Mouse (Mus musculus) MEL (cell line): ENCODE measurements around the gene Mrps11. TPM values are rescaled to one million over a fixed set of nuclear protein-coding genes. Genes with fewer than 3 reads are reported as not detected.
A peak's percentile ranks its signal among the peaks of the same experiment; 100 is the strongest.

Source experiments
- DNase-seq: peaks from one replicate; pipeline ENCODE4 v3.0.0; 2011; ENCODE audit warnings: low read depth, low spot score
- H3K27ac ChIP-seq: 2 replicates; pipeline ENCODE4 v1.5.1; 2012; ENCODE audit warnings: low read depth, mild to moderate bottlenecking, control low read depth, low read length, moderate library complexity; ENCODE audit not compliant: control insufficient read depth
- H3K27me3 ChIP-seq, 2 experiments: fragments of 150-350 bp in 1 of 2; sonication (generic) in 1 of 2; 2 replicates each; pipeline ENCODE4 v1.6.1; 2012; ENCODE audit warnings: low read length in 2 of 2, mild to moderate bottlenecking in 2 of 2, improper control_type of control experiment in 1 of 2, moderate library complexity in 1 of 2; ENCODE audit not compliant: insufficient read depth in 2 of 2, control insufficient read depth in 1 of 2
- H3K36me3 ChIP-seq, 2 experiments: 2 replicates each; pipeline ENCODE4 v1.6.1; 2012 to 2014; ENCODE audit warnings: low read length in 2 of 2, improper control_type of control experiment in 1 of 2, inconsistent platforms in 1 of 2, mild to moderate bottlenecking in 1 of 2; ENCODE audit not compliant: insufficient read depth in 2 of 2, control insufficient read depth in 1 of 2
- H3K4me1 ChIP-seq, 2 experiments: fragments of 150-350 bp in 1 of 2; sonication (generic) in 1 of 2; 2 replicates each; pipeline ENCODE4 v1.6.1; 2012; ENCODE audit warnings: low read length in 2 of 2, improper control_type of control experiment in 1 of 2, mild to moderate bottlenecking in 1 of 2; ENCODE audit not compliant: insufficient read depth in 2 of 2, control insufficient read depth in 1 of 2
- H3K4me3 ChIP-seq, 2 experiments: fragments of 150-350 bp in 1 of 2; sonication (generic) in 1 of 2; 2 replicates each; pipeline ENCODE4 v1.5.1; 2012; ENCODE audit warnings: low read depth in 2 of 2, low read length in 2 of 2, mild to moderate bottlenecking in 2 of 2, moderate library complexity in 2 of 2, control low read depth in 1 of 2, improper control_type of control experiment in 1 of 2; ENCODE audit not compliant: control insufficient read depth in 1 of 2, insufficient read depth in 1 of 2
- H3K79me2 ChIP-seq: 2 replicates; pipeline ENCODE4 v1.6.1; 2012; ENCODE audit warnings: mild to moderate bottlenecking, low read length, moderate library complexity; ENCODE audit not compliant: control insufficient read depth, poor library complexity, insufficient read depth
- H3K9ac ChIP-seq: 2 replicates; pipeline ENCODE4 v1.6.1; 2012; ENCODE audit warnings: low read depth, mild to moderate bottlenecking, control low read depth, low read length, moderate library complexity; ENCODE audit not compliant: control insufficient read depth, poor library complexity, severe bottlenecking
- H3K9me3 ChIP-seq: fragments of 150-350 bp; sonication (generic); replicated peaks from 2 replicates; pipeline ENCODE4 v1.6.1; 2012; ENCODE audit warnings: mild to moderate bottlenecking, low read length, improper control_type of control experiment, moderate library complexity; ENCODE audit not compliant: insufficient read depth
- CHD2 ChIP-seq: IDR thresholded peaks from 2 replicates; pipeline ENCODE4 v1.6.1; 2011; ENCODE audit warnings: low read length, improper control_type of control experiment
- CTCF ChIP-seq, 3 experiments: IDR thresholded peaks in 2 of 3; conservative IDR thresholded peaks in 1 of 3; 2 replicates each; pipeline ENCODE4 v1.5.1; 2011 to 2012; ENCODE audit warnings: low read length in 3 of 3, low read depth in 2 of 3, mild to moderate bottlenecking in 2 of 3, improper control_type of control experiment in 1 of 3, inconsistent platforms in 1 of 3, mixed read lengths in 1 of 3, moderate library complexity in 1 of 3; ENCODE audit not compliant: control insufficient read depth in 1 of 3, insufficient read depth in 1 of 3, poor library complexity in 1 of 3, severe bottlenecking in 1 of 3
- EP300 ChIP-seq, 2 experiments: IDR thresholded peaks; 2 replicates each; pipeline ENCODE4 v1.6.1; 2011; ENCODE audit warnings: improper control_type of control experiment in 2 of 2, low read length in 2 of 2, low read depth in 1 of 2, mild to moderate bottlenecking in 1 of 2
- GATA1 ChIP-seq: IDR thresholded peaks from 2 replicates; pipeline ENCODE4 v1.6.1; 2011; ENCODE audit warnings: low read depth, low read length, improper control_type of control experiment
- HCFC1 ChIP-seq: IDR thresholded peaks from 2 replicates; pipeline ENCODE4 v1.6.1; 2012; ENCODE audit warnings: low read depth, mild to moderate bottlenecking, inconsistent platforms, low read length, improper control_type of control experiment, moderate library complexity
- JUND ChIP-seq: IDR thresholded peaks from 2 replicates; pipeline ENCODE4 v1.6.1; 2011; ENCODE audit warnings: low read depth, mild to moderate bottlenecking, improper control_type of control experiment, low read length
- KAT2A ChIP-seq: conservative IDR thresholded peaks from 2 replicates; pipeline ENCODE4 v1.6.1; 2012; ENCODE audit warnings: low read depth, low read length, improper control_type of control experiment, inconsistent platforms
- MAFK ChIP-seq: IDR thresholded peaks from 2 replicates; pipeline ENCODE4 v1.6.1; 2011; ENCODE audit warnings: low read depth, mild to moderate bottlenecking, low read length, improper control_type of control experiment, borderline replicate concordance
- MXI1 ChIP-seq: IDR thresholded peaks from 2 replicates; pipeline ENCODE4 v1.6.1; 2011; ENCODE audit warnings: mild to moderate bottlenecking, low read depth, low read length, improper control_type of control experiment
- MYC ChIP-seq: IDR thresholded peaks from 2 replicates; pipeline ENCODE4 v1.6.1; 2011; ENCODE audit warnings: low read depth, mild to moderate bottlenecking, low read length, improper control_type of control experiment, moderate library complexity
- NRF1 ChIP-seq: IDR thresholded peaks from 2 replicates; pipeline ENCODE4 v1.6.1; 2014; ENCODE audit warnings: low read depth, mild to moderate bottlenecking, inconsistent platforms, low read length, improper control_type of control experiment, moderate library complexity; ENCODE audit not compliant: poor library complexity, insufficient read depth, severe bottlenecking
- POLR2A ChIP-seq, 2 experiments: IDR thresholded peaks; 2 replicates each; pipeline ENCODE4 v1.6.1; 2011 to 2012; ENCODE audit warnings: low read length in 2 of 2, mild to moderate bottlenecking in 2 of 2, control low read depth in 1 of 2, improper control_type of control experiment in 1 of 2, low read depth in 1 of 2, moderate library complexity in 1 of 2; ENCODE audit not compliant: control insufficient read depth in 1 of 2, insufficient read depth in 1 of 2, poor library complexity in 1 of 2
- POLR2AphosphoS2 ChIP-seq: IDR thresholded peaks from 2 replicates; pipeline ENCODE4 v1.6.1; 2011; ENCODE audit warnings: low read length, improper control_type of control experiment
- POLR2AphosphoS5 ChIP-seq: IDR thresholded peaks from 2 replicates; pipeline ENCODE4 v1.6.1; 2012; ENCODE audit warnings: low read depth, borderline replicate concordance, mild to moderate bottlenecking, inconsistent platforms, low read length, moderate library complexity, mixed read lengths
- SIN3A ChIP-seq: IDR thresholded peaks from 2 replicates; pipeline ENCODE4 v1.6.1; 2012; ENCODE audit warnings: low read length, improper control_type of control experiment, inconsistent platforms
- TAL1 ChIP-seq: IDR thresholded peaks from 2 replicates; pipeline ENCODE4 v1.6.1; 2012; ENCODE audit warnings: mild to moderate bottlenecking, inconsistent platforms, low read length, moderate library complexity, mixed read lengths
- TCF12 ChIP-seq: IDR thresholded peaks from 2 replicates; pipeline ENCODE4 v1.6.1; 2014; ENCODE audit warnings: low read depth, mild to moderate bottlenecking, inconsistent platforms, low read length, improper control_type of control experiment, moderate library complexity
- UBTF ChIP-seq: IDR thresholded peaks from 2 replicates; pipeline ENCODE4 v1.6.1; 2012; ENCODE audit warnings: low read depth, mild to moderate bottlenecking, inconsistent platforms, low read length, improper control_type of control experiment, moderate library complexity, borderline replicate concordance; ENCODE audit not compliant: insufficient read depth
- ZC3H11A ChIP-seq: IDR thresholded peaks from 2 replicates; pipeline ENCODE4 v1.6.1; 2012; ENCODE audit warnings: low read depth, mild to moderate bottlenecking, inconsistent platforms, low read length, improper control_type of control experiment
- ZMIZ1 ChIP-seq: IDR thresholded peaks from 2 replicates; pipeline ENCODE4 v1.6.1; 2012; ENCODE audit warnings: low read depth, mild to moderate bottlenecking, inconsistent platforms, low read length, improper control_type of control experiment, moderate library complexity
- ZNF384 ChIP-seq: IDR thresholded peaks from 2 replicates; pipeline ENCODE4 v1.6.1; 2012; ENCODE audit warnings: low read depth, mild to moderate bottlenecking, inconsistent platforms, low read length, improper control_type of control experiment
- polyA plus RNA-seq, 2 experiments: library from polyadenylated mRNA; stranded (reverse) in 1 of 2; unstranded in 1 of 2; fragments of >175 nt in 1 of 2; fragments of >200 nt in 1 of 2; gene quantifications; 2 replicates each; pipeline versions ENCODE4 v1.2.1 to v1.2.4; 2012; ENCODE audit warnings: low replicate concordance in 2 of 2, low read depth in 1 of 2; ENCODE audit not compliant: insufficient read length in 2 of 2, insufficient read depth in 1 of 2, missing spikeins in 1 of 2
- total RNA-seq: library from RNA; depleted of rRNA; stranded (reverse); fragments of 300-350 nt; gene quantifications from 2 replicates; pipeline ENCODE4 v1.2.3, GENCODE M21; 2012

Gene Mrps11
- total and polyA plus RNA-seq, 3 experiments = 106 to 116 TPM; not detected in 1

DNA sequence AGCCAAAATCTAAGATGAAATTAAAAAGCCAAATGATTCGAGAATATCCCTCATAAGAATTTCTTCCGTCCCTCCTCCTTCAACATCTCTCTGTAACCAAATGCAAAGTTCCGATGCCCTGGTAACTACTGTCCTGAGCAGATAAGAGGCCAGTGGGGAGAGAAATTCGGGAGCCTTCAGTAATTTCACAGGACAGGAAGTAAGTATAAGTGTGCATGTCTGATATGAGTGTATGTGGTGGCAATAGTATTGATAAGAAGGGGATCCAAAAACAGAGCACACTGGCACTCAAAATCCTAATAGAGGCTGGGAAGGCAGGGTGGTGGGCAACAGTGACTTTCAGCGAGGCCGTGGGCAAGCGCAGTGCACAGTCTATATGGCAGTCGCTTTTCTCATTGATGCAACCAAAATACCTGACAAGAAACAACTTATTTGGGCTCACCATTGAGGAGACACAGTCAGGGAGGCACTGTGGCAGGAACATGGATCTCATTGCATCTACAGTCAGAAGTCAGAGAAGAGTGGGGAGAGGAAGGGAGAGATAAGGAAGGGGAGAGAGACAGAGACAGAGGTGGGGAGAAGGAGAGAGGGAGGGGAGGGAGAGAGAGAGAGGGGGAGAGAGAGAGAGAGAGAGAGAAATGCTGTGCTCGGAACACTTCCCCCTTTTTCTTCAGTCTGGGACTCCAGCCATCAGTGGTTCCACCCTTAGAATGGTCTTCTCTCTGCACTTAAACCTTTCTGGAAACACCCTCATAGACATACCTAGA is 17.0 kb downstream of the Mrps11 start (continued):
- TF ChIP-seq TAL1 (peak; percentile 92), POLR2AphosphoS5 (no peak), TCF12 (peak; percentile 96), CTCF (IDR thresholded peaks at IDR 0.05 in 2 of 3, conservative IDR thresholded peaks at IDR 0.05 in 1 of 3; ENCODE audit: control insufficient read depth in 1 of 3, insufficient read depth in 1 of 3, low read depth in 2 of 3, low read length in 3 of 3, poor library complexity in 1 of 3, severe bottlenecking in 1 of 3) (no peak), HCFC1 (no peak), MXI1 (no peak), SIN3A (peak; percentile 53; the same call in 1 of the 2 replicates), UBTF (no peak), ZMIZ1 (no peak), POLR2AphosphoS2 (no peak), EP300 (IDR thresholded peaks at IDR 0.05; ENCODE audit: low read depth in 1 of 2, low read length in 2 of 2) (peak; percentile 92), POLR2A (IDR thresholded peaks at IDR 0.05; ENCODE audit: control insufficient read depth in 1 of 2, insufficient read depth in 1 of 2, low read depth in 1 of 2, low read length in 2 of 2, poor library complexity in 1 of 2) (no peak), CHD2 (no peak), KAT2A (no peak)

DNA sequence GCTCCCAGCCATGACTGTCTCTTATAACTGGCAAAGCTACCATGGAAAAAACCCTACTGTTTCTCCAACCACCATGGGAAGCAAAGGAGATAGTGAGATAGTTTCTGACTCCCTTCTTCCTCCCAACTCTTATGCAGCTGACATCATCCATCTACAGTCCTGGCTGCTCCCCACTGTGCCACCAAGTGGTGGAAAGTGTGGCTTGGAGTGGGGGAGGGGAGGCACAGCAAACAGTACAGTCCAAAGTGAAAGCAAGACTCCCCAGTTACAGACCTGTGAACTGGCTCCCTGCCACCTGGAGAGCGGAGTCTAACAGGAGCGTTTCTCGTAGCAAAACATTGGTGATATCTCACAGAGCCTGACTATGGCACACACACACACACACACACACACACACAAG is 20.9 kb downstream of the Mrps11 start:
- H3K79me2 ChIP-seq = no peaks in the 10 kb centered on the region
- peaks cover 7 to 16% of the 10 kb centered on the region in 2 experiments for H3K4me1 ChIP-seq
- no peaks in the 10 kb centered on the region for H3K9me3 ChIP-seq
- peaks cover 0 to 17% of the 10 kb centered on the region in 2 experiments; a peak in 2 of 4 replicates for H3K36me3 ChIP-seq
- no peak overlapping the region for H3K9ac ChIP-seq
- H3K4me3 ChIP-seq = no peak overlapping the region
- peak; percentile 32 for DNase-seq
- no peaks in the 10 kb centered on the region for H3K27me3 ChIP-seq
- no peak overlapping the region for H3K27ac ChIP-seq
- no peak for TF ChIP-seq MYC
- no peak for TF ChIP-seq MAFK
- TF ChIP-seq ZC3H11A = no peak
- peak in 2 of 3 experiments; percentile 11 to 13; a peak in 1 of 6 replicates for TF ChIP-seq CTCF (IDR thresholded peaks at IDR 0.05 in 2 of 3, conservative IDR thresholded peaks at IDR 0.05 in 1 of 3; ENCODE audit: control insufficient read depth in 1 of 3, insufficient read depth in 1 of 3, low read depth in 2 of 3, low read length in 3 of 3, poor library complexity in 1 of 3, severe bottlenecking in 1 of 3)

DNA sequence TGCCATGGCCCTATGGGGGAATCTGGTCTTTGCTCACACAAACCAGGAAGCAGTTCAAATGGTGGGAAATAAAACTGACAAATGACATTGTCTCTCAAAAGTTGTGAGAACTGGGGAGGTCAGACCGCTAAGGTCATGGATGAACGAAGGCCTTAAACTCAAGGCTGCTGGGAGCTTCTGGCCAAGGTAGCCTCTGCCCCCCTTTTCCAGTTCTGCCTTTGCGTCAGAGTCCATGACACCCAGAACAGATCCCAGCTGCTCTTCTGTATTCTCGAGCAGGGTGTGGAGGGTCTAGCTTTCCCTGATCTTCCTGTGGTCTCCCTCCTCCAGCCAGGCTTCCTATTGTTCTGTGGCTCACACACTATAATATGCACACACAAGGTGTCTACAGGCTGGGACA is 24.3 kb downstream of the Mrps11 start:
- no peaks in the 10 kb centered on the region for H3K4me1 ChIP-seq
- no peak for TF ChIP-seq EP300 (IDR thresholded peaks at IDR 0.05; ENCODE audit: low read depth in 1 of 2, low read length in 2 of 2)
- TF ChIP-seq GATA1 = no peak
- TF ChIP-seq JUND = no peak
- TF ChIP-seq NRF1 = no peak
- TF ChIP-seq ZNF384 = no peak
- H3K4me3 ChIP-seq = no peak overlapping the region
- H3K27ac ChIP-seq = no peak overlapping the region
- H3K27me3 ChIP-seq = no peaks in the 10 kb centered on the region
- peaks cover 0 to 2% of the 10 kb centered on the region in 2 experiments; a peak in 1 of 4 replicates for H3K36me3 ChIP-seq
- no peak for DNase-seq
- no peaks in the 10 kb centered on the region for H3K9me3 ChIP-seq
- H3K9ac ChIP-seq = no peak overlapping the region
- H3K79me2 ChIP-seq = no peaks in the 10 kb centered on the region
